Mouse (Mus musculus) bone marrow macrophage, adult 2 months (primary cell): ENCODE results near the gene Dusp21.

Source experiments
- CTCF ChIP-seq: IDR thresholded peaks from 2 replicates; pipeline ENCODE4 v1.5.1; 2012; ENCODE audit warnings: low read depth, mild to moderate bottlenecking, low read length, moderate library complexity
- POLR2A ChIP-seq: IDR thresholded peaks from 2 replicates; pipeline ENCODE4 v1.6.1; 2012; ENCODE audit warnings: mild to moderate bottlenecking, low read depth, low read length, borderline replicate concordance

DNA sequence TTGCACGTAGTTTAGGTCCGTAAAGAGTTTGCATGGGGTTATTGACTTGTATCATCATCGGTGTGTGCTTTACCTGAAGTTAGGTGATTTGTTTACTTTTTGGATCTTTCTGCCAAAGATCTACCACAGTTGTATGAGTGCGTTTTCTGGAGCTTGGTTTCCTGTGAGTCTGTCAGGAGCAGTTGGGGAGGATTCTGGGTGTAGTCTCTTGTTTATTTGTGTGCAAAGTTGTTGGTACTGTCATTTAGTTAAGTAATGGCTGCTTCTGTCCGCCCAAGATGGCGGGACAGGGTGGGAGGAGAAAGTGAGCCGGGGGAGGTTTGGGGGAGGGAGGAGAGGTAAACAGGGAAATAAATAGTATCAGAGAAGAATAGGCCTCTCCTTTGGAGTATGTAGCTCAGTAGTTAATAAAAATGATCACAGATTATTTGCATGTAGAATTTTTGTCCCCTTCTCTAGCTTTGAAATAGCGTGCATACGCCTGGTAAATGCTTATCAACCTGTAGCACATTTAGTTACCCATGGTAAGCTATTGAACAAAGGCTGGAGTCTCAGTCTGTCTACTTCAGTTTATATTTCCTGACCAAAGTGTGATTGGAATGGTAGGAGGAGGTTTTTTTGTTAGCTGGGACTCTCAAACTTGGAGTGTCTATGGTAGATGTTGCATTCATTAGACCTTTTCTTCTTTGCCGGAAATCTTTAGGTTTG is 18.4 kb downstream of the Dusp21 start:
- no peak for TF ChIP-seq CTCF
- TF ChIP-seq POLR2A, result no peak
